Comparison of ENCODE assay signal across 24 mouse cellular contexts in genomic region chr2:129584905-129585304, GRCm38 (mm10). TPM values are rescaled to one million over a fixed set of nuclear protein-coding genes. Genes with fewer than 3 reads are reported as not detected.
"Had no signal": no experiment of that assay in that cellular context is flagged by ENCODE, and none has a peak within 500 bp of the region (broad histone marks: within the 10 kb centered on the region; RNA-seq: fewer than 3 reads in every experiment).

No protein-coding gene starts in this region.

- H3K4me2 ChIP-seq: limb, embryonic 13.5 days; liver, embryonic 12.5 days; liver, embryonic 15.5 days; lung, embryonic 15.5 days; midbrain, embryonic 13.5 days had no signal

- H3K4me3 ChIP-seq: limb, embryonic 10.5 days; limb, embryonic 13.5 days; liver, embryonic 12.5 days; liver, embryonic 15.5 days; lung, embryonic 15.5 days; megakaryocyte, embryonic 14.5 days; midbrain, embryonic 10.5 days; midbrain, embryonic 13.5 days; myocyte had no signal

- H3K4me1 ChIP-seq: liver, embryonic 12.5 days; lung, embryonic 15.5 days had no signal

- ATAC-seq: liver, embryonic 12.5 days; midbrain, embryonic 13.5 days; midbrain, embryonic 16.5 days had no signal

- H3K9ac ChIP-seq: limb, embryonic 13.5 days; liver, embryonic 12.5 days; liver, embryonic 15.5 days; lung, embryonic 15.5 days; midbrain, embryonic 13.5 days had no signal

- DNase-seq: kidney, adult 9 months; kidney, postnatal 14 days; kidney, postnatal 4 days; liver; lung, adult 18-20 months; lung, postnatal 10 days; lung, postnatal 36 days; thymus, adult 2 months; thymus, postnatal 14 days; thymus, postnatal 4 days had no signal

- H3K9me3 ChIP-seq: limb, embryonic 10.5 days; limb, embryonic 13.5 days; liver, embryonic 12.5 days; liver, embryonic 15.5 days; lung, embryonic 15.5 days; megakaryocyte, embryonic 14.5 days; midbrain, embryonic 10.5 days; midbrain, embryonic 13.5 days had no signal

- H3K27me3 ChIP-seq: liver, embryonic 12.5 days; liver, embryonic 15.5 days; lung, embryonic 15.5 days; midbrain, embryonic 13.5 days had no signal

- H3K27ac ChIP-seq: limb, embryonic 10.5 days; limb, embryonic 13.5 days; liver, embryonic 12.5 days; liver, embryonic 15.5 days; lung, embryonic 15.5 days; stomach, postnatal 0 days had no signal

- H3K36me3 ChIP-seq: limb, embryonic 10.5 days; limb, embryonic 13.5 days; liver, embryonic 12.5 days; liver, embryonic 15.5 days; lung, embryonic 15.5 days; midbrain, embryonic 10.5 days; midbrain, embryonic 13.5 days had no signal

RNA-seq across cellular contexts. Expression of gene F830045P16Rik, which starts 48.5 kb away (rescaled TPM):
- polyA plus RNA-seq: kidney, embryonic 16.5 days; limb, embryonic 10.5 days; liver, embryonic 12.5 days; liver, embryonic 15.5 days; lung, embryonic 15.5 days; midbrain, embryonic 10.5 days; midbrain, embryonic 13.5 days; midbrain, embryonic 16.5 days; myocyte; neural tube, embryonic 14.5 days; stomach, embryonic 14.5 days had no signal
